Mouse (Mus musculus): ENCODE measurements around the gene Cnga1.

Cnga1 gene

DNA sequence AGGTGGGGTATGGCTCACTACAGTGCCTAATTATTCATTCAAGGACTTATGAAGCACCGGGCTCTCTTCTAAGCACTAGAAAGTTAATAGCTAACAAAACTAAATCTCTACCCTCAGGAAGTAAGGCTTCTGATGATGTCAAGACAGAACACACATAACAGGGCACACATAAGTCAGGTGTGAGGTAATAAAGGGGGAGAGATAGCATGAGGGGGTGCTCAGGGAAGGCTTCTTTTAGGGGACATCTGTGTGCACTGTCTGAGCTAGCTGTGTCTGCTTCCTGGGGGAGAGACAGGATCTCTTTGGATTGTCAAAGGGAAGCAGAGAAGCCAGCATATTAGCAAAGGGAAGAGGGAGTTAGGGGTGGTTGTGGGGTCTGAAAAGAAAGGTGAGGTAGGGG, at the start of gene Cnga1:
Cnga1 (minus strand) TSS at position 101 of the 400 bp plus-strand sequence.
- no peak for DNase-seq

DNA sequence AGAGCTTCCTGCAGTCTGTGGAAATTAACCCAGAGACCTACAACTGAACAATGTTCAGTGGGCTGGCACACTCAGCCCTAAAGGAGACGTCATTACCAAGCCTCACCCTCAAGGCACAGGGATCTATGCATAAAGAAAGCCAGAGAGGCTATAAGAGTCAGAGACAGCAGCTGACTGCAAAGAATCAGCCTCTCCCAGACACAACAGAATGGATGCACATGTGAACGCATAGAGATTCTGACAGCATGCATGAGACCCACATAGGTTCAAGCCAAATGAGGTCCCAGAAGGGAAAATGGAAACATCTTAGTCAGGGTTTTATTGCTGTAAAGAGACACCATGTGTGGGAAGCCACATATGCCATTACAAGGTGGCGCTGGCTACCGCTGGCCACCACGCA, 46.4 kb upstream of the Cnga1 start:
- no peak for DNase-seq

DNA sequence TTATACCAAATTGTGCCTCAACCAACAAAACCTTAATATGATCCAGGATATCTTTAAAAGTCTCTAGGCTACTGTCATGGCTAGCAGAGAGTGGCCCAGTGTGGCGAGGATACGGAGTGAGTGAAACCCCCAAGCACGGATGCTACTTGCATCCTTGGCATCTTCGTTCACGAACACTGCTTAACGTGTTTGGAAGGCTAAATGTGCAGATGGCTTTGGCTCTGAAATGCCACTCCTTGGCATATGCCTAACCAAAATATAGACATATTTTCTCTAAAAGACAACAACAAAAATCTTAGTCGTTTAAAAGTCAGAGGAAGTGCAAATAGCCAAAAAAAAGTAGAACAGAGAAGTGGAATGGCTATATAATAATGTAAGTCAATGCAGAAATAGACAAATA, 45.5 kb upstream of the Cnga1 start:
- no peak for DNase-seq

DNA sequence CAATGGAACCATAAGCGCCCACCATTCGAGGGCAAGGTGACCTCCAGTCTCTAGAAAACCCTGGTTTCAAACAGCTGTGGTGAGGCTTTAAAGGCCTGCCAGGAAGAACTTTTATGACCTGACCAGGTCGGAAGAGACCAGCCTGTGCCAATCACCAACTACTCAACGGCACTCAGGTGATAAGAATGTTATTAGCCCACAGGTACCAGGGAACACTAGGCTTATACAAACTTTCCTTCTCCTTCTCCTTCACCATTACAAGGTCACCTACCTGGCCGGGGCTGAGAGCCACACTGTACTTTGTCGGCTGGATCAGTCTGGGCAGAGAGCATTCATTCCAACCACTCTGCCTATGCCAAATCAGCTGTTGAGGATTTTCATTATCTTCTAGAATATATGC, 37.4 kb upstream of the Cnga1 start:
- DNase-seq: no peak

DNA sequence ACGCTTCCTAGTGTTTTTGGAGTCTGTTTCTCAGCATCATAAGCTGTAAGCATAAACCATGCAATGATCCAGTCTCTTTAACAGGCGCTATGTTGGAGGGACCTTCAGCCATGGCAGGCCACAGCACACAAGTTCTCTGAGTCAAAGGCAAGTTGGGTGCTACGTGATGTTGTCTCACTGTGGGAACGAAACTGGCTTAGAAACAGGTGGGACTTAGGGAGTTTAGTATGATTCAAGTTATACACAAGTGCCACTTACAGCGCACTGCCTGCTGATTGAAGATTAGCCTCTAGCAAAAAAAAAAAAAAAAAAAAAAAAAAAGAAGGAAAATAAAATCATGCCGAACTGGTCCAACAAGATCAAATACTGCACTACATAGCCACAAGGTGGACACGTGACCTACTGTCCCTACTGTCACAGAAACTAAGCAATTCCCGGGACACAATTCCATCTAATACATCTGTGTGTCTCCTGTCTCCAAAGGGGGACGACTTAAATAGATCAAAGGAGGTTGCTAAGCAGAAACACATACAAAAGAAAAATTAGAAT, 31.0 kb upstream of the Cnga1 start:
- DNase-seq: no peak

DNA sequence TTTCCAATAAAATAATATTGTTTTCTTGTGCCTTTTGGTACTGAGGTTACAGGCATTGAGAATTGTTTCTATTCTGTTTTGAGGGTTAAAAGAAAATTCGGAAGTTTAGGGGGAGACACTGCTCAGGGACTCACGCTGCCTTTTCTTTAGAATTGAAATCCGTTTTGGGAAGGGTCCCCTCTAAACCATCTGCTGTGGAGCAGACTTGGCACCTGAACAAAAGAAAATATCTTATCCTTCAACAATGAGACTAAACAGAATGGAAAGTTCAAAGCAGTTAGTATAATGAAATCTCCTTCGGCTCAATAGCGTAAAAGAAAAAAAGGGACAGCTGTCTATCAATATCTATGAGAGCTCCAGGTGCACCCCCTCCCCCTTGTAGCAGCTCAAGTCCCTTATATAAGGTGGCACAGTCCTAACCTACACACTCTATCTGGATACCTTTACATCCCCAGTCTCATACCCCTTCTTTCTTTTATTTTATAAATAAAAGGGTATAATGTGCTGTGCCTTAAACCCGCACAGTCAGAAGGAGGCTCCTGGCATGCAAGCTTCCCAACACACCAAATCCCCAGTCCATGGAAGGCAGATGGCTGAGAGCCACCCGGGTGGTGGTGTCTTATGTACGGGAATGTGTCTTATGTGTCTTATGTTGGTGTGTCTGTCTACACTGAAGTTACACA, 27.1 kb upstream of the Cnga1 start:
- DNase-seq: no peak

DNA sequence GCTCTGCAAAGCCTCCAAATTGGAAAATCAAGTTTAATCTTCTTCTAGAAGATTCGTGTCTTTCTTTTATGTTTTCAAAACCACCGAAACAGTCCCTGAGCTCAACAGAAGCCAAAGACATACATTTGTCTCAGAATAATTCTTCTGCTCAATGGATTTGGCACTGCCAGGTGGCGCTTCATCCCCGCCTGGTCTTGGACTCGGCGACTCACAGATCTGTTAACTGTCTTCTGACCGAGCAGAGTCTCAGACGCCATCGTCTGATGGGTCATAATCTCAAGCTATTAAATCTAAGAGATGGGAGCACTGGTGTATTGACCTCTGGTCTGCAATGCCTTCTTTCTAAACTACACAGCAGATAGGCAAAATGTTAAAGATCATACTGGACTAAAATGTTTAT, 24.3 kb upstream of the Cnga1 start:
- DNase-seq: no peak

DNA sequence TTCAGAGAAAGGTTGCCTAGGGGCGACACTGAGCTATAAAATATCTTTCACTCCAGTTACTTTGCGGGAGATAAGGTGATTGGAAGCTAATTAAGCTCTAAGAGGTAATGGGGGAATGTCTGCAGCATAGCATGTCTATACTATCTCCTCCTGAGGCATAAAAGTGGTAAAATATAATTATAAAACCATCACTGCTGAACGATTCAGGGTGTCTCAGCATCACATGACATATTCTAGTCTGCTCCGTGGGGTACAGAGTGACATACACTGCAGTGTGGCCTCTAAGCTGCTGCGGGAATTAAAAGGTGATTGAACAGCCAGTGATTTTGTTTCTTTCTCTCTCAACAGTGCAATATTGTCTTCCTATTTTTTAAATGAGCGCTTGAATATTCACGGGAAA, 22.4 kb upstream of the Cnga1 start:
- no peak for DNase-seq

DNA sequence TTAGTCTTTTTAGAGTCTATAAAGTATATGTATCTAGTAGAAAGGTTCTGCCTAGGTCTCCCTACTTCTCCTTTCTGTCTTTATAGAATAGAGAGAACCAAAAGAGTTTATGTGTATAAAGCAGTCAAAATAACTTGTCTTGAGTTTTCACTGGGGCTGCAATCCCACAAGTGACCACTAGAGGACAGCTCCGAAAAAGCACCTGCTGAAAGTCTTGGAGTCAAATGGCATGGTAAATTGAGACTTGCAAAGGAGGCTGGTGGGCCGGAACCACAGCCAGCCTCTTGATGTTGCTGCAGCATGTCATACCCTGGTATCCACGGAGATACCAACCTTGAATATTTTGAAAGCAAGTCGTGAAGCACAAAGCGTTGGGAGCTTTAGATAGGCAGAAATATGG, 21.2 kb upstream of the Cnga1 start:
- peak; percentile 20 for DNase-seq

DNA sequence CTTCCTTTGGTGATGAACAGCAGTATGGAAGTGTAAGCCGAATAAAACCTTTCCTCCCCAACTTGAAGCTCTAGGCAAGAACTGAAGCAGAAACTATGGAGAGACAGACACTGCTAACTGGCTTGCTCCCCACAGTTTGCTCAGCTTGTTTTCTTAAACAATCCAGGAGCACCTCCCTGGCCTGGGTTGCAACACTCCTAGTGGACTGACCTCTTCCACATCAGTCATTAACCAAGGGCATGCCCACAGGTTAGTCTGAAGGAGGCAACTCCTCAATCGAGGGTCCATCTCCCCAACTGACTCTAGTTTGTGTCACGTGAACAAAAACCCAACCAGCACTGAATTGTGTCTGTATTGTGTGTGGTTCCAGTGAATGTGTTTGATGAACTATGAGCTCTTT, 20.8 kb upstream of the Cnga1 start:
- no peak for DNase-seq

DNA sequence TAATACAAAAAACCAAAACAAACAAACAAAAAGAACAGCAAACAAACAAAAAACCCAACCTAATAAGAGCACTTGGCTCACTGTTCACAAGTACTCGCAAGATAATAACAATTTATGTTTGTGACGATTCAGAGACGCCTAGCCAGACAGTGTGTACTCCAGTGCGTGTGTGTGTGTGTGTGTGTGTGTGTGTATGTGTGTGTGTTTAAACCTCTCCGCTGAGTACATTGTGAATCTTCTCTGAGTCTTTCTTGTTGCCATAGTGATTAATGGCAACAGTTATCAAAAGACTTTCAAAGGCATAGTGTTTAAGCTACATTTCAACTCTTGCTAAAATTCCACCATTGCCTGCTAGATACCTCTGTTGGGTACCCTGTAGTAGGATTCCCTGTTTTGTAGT, 20.1 kb upstream of the Cnga1 start:
- DNase-seq: no peak

DNA sequence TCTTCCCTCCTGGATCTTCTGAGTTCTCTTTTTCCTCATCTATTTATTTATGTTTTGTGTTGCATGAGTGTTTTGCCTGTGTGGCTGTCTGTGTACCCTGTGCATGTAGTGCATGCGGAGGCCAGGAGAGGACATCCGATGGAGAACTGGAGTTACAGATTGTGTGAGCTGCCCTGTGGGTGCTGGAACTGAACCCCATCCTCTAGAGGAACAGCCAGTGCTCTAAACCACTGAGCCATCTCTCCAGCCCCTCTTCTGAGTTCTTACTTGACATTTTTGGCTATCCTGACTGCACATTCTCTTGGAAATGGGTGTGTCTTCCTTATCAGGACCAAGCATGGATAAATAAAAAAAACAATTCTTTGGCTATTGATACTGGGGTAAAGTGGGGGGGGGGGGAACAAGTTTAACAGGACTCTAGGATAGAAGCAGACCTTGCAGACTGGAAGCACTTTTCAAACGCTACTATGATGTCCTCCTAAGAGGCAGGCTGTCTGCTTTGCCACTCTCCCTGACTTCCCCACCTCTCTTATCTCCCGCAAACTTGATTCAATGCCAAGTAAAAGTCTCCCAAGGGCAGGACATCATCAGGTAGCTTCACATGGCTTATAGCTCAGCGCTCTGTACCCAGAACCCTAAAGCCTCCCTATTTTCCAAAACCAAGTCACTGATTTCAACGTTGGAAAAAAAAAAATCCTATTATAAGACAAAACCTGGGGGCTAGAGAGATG, 17.1 kb upstream of the Cnga1 start:
- DNase-seq: no peak

DNA sequence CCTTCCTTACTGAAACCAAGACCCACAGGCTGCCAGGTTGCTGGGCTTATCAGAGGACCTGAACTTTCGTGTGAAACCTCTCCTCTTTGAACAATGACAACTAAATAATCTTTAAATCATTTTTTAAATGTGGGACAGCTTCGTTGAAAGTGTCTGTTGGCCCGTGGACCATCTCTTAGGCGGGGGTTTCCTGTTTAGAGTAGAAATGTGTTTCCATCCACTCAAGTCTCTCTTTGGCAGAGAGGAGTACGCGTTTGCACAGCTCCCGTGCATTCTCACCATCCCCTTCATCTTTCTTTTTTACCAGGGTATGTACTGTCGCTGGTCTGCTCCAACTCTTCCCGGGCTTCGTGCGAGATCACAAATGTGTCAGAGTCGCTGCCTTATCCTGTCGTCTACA, 14.3 kb upstream of the Cnga1 start:
- DNase-seq: no peak

DNA sequence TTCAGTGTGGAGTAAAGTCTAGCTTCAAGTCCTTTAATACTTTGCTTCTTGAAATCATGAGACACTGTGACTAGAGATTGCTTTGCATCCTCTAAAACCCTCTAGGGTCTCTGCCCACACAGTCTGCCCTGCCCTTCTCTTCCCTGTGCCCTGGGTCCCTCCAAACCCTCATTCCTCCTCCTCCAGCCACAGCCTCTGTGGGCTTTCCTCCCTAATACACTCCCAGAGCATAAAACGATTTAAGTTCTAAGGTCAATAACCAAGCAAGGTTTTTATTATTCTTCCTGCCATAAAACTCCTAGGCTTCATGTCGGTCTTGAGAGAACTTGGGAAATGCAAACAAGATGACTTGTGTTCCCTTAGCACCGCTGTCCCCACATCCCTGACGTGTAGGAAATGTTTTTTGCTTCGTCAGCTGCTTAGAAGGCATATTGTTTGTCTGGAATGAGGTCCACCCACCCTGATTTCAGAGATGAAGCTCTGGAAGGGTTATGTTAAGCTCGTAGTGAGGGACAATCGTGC, 12.3 kb upstream of the Cnga1 start:
- no peak for DNase-seq

DNA sequence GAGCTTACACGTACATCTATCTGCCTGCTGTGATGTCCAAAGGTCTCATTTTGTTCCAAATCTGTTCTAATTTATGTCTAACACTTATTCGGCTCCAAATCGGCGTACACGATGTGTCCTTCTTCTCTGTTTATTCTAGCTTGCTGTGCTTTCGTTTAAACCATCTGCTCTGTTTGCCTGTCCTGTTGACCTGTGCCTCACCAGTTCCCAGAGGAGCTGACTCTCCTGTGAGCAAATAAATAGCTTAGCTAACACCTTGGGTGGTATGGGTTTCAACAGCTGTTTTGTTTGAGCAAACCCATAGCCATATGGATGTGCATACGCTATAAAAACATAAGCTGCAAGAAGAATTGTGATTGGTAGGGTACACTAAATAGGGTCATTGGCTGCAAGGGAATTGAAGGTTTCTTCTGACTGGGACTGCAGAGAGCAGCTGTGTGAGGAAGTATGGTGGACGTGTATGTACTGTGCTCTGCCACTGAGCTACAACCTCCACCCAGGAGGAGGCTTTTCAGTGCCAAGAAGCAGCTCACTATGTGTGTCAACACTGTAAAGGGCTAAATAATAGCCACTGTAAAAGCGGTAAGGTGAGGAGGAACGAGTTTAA, 9.1 kb upstream of the Cnga1 start:
- DNase-seq: no peak

DNA sequence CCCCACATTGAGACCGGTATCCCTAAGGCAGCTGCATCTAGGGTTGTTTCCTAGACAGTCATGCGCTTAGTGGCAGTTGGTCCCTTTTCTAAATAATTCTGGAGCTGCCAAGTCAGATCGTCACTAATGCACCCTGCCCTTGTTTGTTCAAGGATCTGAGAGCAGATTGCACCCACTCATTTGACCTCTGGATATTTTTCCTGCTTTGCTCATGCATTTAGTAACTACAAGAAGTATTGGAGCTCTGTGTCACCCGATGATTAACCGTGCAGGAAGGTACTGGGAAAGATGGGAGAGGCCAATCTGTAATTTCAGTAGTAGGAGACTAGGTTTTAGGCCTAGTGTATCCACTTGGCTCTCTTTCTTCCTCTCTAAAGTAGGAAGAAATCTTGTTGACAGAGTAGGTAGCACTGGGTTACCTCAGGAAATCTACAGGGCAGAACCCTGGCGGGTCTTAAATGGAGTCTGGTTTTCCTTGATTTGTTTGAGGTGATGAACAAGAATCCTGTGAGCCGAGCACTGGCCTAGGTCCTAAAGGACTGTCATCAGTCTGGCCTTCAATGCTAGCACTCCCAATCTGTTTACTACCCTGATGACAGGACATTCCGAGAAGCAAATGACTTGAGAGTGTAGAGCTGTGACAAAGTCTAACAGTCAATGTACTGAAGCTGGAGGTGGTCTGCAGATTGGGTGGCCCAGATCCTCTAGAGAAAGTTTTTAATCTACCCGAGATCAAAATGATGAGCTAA, 5.1 kb upstream of the Cnga1 start:
- DNase-seq: no peak

DNA sequence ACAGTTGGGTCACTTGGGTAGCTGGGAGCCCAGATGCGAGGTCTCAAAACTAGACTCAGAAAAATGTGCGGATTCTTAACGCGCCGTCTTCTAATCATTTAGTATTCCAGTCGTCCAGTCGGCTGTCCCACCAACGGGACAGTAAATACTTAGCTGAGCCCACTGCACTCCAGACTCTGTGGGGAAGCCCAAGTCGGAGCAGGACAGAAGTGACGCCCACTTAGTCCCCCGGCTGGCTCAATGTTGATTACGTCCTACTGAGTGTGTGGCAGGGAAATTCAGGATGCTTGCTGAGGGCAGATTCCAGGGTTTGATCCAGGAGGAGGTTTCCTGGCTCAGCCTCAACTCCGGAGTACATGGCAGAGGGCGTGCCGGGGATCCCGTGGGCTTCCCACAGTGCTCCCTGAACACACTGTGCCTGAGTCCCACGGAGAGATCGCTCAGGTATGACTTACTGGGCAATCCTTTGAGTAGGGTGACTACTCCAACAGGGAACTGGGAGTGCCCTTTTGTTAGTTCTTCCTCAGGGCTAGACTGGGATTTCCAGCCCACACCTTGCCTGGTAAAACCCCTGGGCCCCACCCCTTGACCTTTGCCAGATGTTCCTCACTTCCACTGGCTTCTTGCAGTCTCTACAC, 4.0 kb upstream of the Cnga1 start:
- DNase-seq: no peak

DNA sequence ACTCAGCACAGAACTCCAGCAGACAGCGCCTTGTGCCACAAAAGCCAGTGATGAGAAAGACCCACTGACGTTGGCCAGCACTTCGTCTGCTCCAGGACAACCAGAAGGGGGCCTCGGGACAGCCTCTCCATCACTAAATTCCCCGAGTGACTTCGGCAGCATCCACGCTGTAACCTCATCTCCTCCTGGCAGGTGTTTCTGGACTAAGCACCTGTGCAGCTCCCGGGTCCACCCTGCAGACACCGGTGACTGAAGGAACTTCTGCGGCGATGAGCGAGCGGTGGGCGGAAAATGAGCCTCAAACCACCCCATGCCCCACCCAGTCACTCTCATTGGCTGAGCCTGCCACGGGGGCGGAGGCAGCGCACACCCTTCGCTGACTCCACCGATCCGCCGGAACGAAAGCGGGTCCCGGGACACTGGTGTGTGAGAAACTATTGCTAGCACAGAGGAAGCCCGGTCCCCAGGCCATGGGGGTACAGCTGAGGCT, 3.4 kb upstream of the Cnga1 start, which contains the start of gene Nipal1:
Nipal1 (plus strand) TSS at position 378 of the 490 bp plus-strand sequence.
- DNase-seq: no peak

DNA sequence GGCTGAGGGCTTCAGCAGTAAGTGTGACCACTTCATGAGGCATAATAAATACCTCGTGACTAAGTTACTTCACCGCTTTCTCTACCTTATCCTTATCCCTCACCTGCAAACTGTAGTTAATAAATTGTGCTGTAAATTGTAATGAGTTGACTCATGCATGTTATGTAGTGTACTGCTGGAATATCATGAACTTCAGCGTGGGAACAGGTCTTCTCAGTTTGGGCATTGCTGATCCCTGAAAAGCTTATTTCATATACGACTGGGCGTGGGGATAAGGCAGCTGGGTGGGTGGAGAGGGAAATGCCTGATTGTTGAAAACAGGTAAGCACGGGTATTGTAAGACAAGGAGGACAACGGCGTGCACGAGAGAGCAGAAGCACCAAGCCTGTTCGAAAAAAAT, 2.9 kb upstream of the Cnga1 start:
- no peak for DNase-seq

DNA sequence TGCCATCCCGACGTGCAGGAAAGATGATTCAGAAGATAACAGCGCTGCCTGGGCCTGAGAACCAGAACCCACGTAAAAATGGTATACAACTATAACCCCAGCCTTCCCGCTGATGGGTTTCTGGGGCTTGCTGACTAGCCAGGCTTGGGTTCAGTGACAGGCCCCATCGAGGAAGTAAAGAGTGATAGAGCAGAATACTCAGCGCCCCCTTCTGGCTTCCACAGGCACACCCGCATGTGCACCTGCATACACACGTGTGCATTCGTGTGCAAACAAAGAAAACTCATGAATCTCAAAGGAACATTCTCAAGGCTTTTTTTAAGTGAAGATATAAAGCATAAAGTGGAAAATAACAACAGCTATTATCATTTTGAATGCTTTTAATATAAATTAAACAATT, 2.1 kb upstream of the Cnga1 start:
- no peak for DNase-seq

DNA sequence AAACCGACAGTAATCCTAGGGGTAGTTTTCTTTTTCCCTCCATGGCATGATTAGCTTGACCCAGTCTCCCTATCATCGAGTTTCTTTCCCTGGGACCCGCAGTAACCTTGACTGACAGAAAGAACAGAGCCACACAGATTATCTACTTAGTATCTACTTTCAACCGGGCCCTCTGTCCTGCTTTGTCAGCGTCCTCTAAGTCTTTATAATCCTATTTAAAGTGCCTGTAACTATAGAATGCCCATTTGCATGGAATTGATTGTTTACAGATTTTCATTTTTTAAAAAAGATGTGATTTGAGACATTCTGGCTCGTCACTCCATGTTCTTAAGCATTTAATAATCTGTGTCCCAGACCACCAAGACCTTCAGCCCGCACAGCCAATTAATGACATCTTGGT, 420 bp downstream of the Cnga1 start:
- no peak for DNase-seq

DNA sequence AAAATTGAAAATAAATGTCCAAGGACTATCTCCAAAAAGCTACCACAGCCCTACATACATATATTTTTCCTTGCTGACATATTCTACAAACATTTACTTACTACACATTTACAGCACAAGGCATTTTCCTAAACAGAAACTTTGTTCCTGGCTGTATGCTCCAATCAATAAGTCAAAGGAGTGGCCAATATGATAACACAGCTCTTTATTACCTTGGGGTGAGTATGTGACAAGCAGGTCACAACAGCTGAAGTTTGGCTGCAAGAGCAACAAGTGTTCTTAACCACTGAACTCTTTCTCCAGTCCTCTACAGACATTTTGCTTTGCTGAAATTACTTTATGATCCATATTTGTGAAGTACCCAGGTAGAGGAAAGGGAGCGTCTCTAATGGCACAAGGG, 4.0 kb downstream of the Cnga1 start:
- DNase-seq: no peak

Measured in cerebellum, adult 11 months (tissue).